Mouse (Mus musculus): Measurements from ENCODE around the gene Trim69. TPM values are rescaled to one million over a fixed set of nuclear protein-coding genes. Genes with fewer than 3 reads are reported as not detected.
"Not testable (repeated sequence)": the region's sequence is repeated elsewhere in the genome, so short reads cannot be mapped to it uniquely, and the experiment has no call there.

The Trim69 gene
- total and polyA plus RNA-seq, 2 experiments from 2014 or later = not detected

- DNase-seq (no peak), ATAC-seq (no peak)
- no peak for TF ChIP-seq CTCF (IDR thresholded peaks at IDR 0.05; ENCODE audit: low read depth)
- no peaks in the 10 kb centered on the region for H3K36me3 ChIP-seq (ENCODE audit: insufficient read depth)
- no peak overlapping the region for H3K4me2 ChIP-seq (ENCODE audit: low read depth)
- no peaks in the 10 kb centered on the region for H3K4me1 ChIP-seq (ENCODE audit: insufficient read depth)
- no peak overlapping the region for H3K4me3 ChIP-seq (ENCODE audit: low read depth, low read length)
- no peak overlapping the region for H3K27ac ChIP-seq (ENCODE audit: low read depth, low read length)
- no peaks in the 10 kb centered on the region for H3K9me3 ChIP-seq (ENCODE audit: low read length)
- H3K9ac ChIP-seq = no peak overlapping the region
- H3K27me3 ChIP-seq (ENCODE audit: insufficient read depth, low read length) = no peaks in the 10 kb centered on the region
- 55% methylated on average over 3 of the region's 3 CpGs for WGBS
Measured at GRCm38 (mm10) chr2:122210534-122211228, 50.2 kb downstream of the Trim69 start.

GRCm38 (mm10) chr2:122217075-122217474, 56.6 kb downstream of the Trim69 start:
- H3K4me1 ChIP-seq (ENCODE audit: insufficient read depth); ATAC-seq; H3K4me2 ChIP-seq (ENCODE audit: low read depth); H3K4me3 ChIP-seq (ENCODE audit: low read depth, low read length); DNase-seq; H3K27ac ChIP-seq (ENCODE audit: low read depth, low read length); H3K9me3 ChIP-seq (ENCODE audit: low read length); H3K27me3 ChIP-seq (ENCODE audit: insufficient read depth, low read length); H3K9ac ChIP-seq; H3K36me3 ChIP-seq (ENCODE audit: insufficient read depth): not testable (repeated sequence)
- WGBS = 99% methylated on average over 4 of the region's 4 CpGs

- Histone ChIP-seq H3K9ac (no peak overlapping the region), H3K36me3 (ENCODE audit: insufficient read depth) (no peaks in the 10 kb centered on the region), H3K9me3 (ENCODE audit: low read length) (no peaks in the 10 kb centered on the region), H3K27me3 (ENCODE audit: insufficient read depth, low read length) (no peaks in the 10 kb centered on the region), H3K4me1 (ENCODE audit: insufficient read depth) (no peaks in the 10 kb centered on the region), H3K4me2 (ENCODE audit: low read depth) (no peak overlapping the region), H3K4me3 (ENCODE audit: low read depth, low read length) (no peak overlapping the region), H3K27ac (ENCODE audit: low read depth, low read length) (no peak overlapping the region)
- WGBS = 55% methylated on average over 2 of the region's 2 CpGs
- no peak for DNase-seq
- no peak for TF ChIP-seq CTCF (IDR thresholded peaks at IDR 0.05; ENCODE audit: low read depth)
- ATAC-seq = no peak
Measured at GRCm38 (mm10) chr2:122218234-122218633, 57.7 kb downstream of the Trim69 start.

GRCm38 (mm10) chr2:122221378-122221777, 60.9 kb downstream of the Trim69 start:
- H3K4me2 ChIP-seq (ENCODE audit: low read depth) = no peak overlapping the region
- H3K9ac ChIP-seq = no peak overlapping the region
- no peak overlapping the region for H3K27ac ChIP-seq (ENCODE audit: low read depth, low read length)
- no peaks in the 10 kb centered on the region for H3K4me1 ChIP-seq (ENCODE audit: insufficient read depth)
- 85% methylated on average over 4 of the region's 4 CpGs for WGBS
- H3K36me3 ChIP-seq (ENCODE audit: insufficient read depth) = no peaks in the 10 kb centered on the region
- no peaks in the 10 kb centered on the region for H3K9me3 ChIP-seq (ENCODE audit: low read length)
- DNase-seq (no peak), ATAC-seq (no peak)
- no peaks in the 10 kb centered on the region for H3K27me3 ChIP-seq (ENCODE audit: insufficient read depth, low read length)
- H3K4me3 ChIP-seq (ENCODE audit: low read depth, low read length) = no peak overlapping the region
- no peak for TF ChIP-seq CTCF (IDR thresholded peaks at IDR 0.05; ENCODE audit: low read depth)

GRCm38 (mm10) chr2:122221798-122222197, 61.3 kb downstream of the Trim69 start:
- Histone ChIP-seq H3K4me3 (ENCODE audit: low read depth, low read length) (no peak overlapping the region), H3K27me3 (ENCODE audit: insufficient read depth, low read length) (no peaks in the 10 kb centered on the region), H3K4me2 (ENCODE audit: low read depth) (no peak overlapping the region), H3K9ac (no peak overlapping the region), H3K27ac (ENCODE audit: low read depth, low read length) (no peak overlapping the region), H3K36me3 (ENCODE audit: insufficient read depth) (no peaks in the 10 kb centered on the region), H3K4me1 (ENCODE audit: insufficient read depth) (no peaks in the 10 kb centered on the region), H3K9me3 (ENCODE audit: low read length) (no peaks in the 10 kb centered on the region)
- no peak for TF ChIP-seq CTCF (IDR thresholded peaks at IDR 0.05; ENCODE audit: low read depth)
- no peak for DNase-seq
- ATAC-seq = no peak
- WGBS = 63% methylated on average over 5 of the region's 5 CpGs

- H3K27me3 ChIP-seq (ENCODE audit: insufficient read depth, low read length) = no peaks in the 10 kb centered on the region
- WGBS = 92% methylated on average over 5 of the region's 5 CpGs
- no peak for DNase-seq
- no peak overlapping the region for H3K4me3 ChIP-seq (ENCODE audit: low read depth, low read length)
- H3K4me1 ChIP-seq (ENCODE audit: insufficient read depth) = no peaks in the 10 kb centered on the region
- no peak for ATAC-seq
- no peak overlapping the region for H3K9ac ChIP-seq
- no peak overlapping the region for H3K4me2 ChIP-seq (ENCODE audit: low read depth)
- no peak for TF ChIP-seq CTCF (IDR thresholded peaks at IDR 0.05; ENCODE audit: low read depth)
- no peaks in the 10 kb centered on the region for H3K36me3 ChIP-seq (ENCODE audit: insufficient read depth)
- H3K9me3 ChIP-seq (ENCODE audit: low read length) = no peaks in the 10 kb centered on the region
- no peak overlapping the region for H3K27ac ChIP-seq (ENCODE audit: low read depth, low read length)
Measured at GRCm38 (mm10) chr2:122222272-122222671, 61.8 kb downstream of the Trim69 start.

GRCm38 (mm10) chr2:122223654-122224053, 63.2 kb downstream of the Trim69 start:
- Histone ChIP-seq H3K4me3 (ENCODE audit: low read depth, low read length) (no peak overlapping the region), H3K27ac (ENCODE audit: low read depth, low read length) (no peak overlapping the region), H3K27me3 (ENCODE audit: insufficient read depth, low read length) (no peaks in the 10 kb centered on the region), H3K4me2 (ENCODE audit: low read depth) (no peak overlapping the region), H3K36me3 (ENCODE audit: insufficient read depth) (no peaks in the 10 kb centered on the region), H3K9ac (no peak overlapping the region), H3K9me3 (ENCODE audit: low read length) (no peaks in the 10 kb centered on the region), H3K4me1 (ENCODE audit: insufficient read depth) (no peaks in the 10 kb centered on the region)
- TF ChIP-seq CTCF (IDR thresholded peaks at IDR 0.05; ENCODE audit: low read depth) = no peak
- ATAC-seq (no peak), DNase-seq (no peak)

Other genes with a start within 250 kb of the Trim69 start
- gene Ctdspl2, start 204.7 kb upstream of the Trim69 start, total RNA-seq (2014; rRNA removed) = 58.2 and 61.6 TPM in 2 replicates
- gene Ctdspl2, start 204.7 kb upstream of the Trim69 start, polyA plus RNA-seq (2015; fragmentation: Nextera tagmentation; extraction: Ambion mirVana) = 23.5 and 30.7 TPM in 2 replicates
- 0.81 TPM in 1 of 2 replicates, not detected in the other for gene Mageb3, start 204.6 kb upstream of the Trim69 start, total RNA-seq (2014; rRNA removed)
- gene Mageb3, start 204.6 kb upstream of the Trim69 start, polyA plus RNA-seq (2015; fragmentation: Nextera tagmentation; extraction: Ambion mirVana) = 0.08 and 0.29 TPM in 2 replicates
- 18.6 and 23.2 TPM in 2 replicates for gene Eif3j1, start 132.2 kb upstream of the Trim69 start, total RNA-seq (2014; rRNA removed)
- 9.1 and 9.7 TPM in 2 replicates for gene Eif3j1, start 132.2 kb upstream of the Trim69 start, polyA plus RNA-seq (2015; fragmentation: Nextera tagmentation; extraction: Ambion mirVana)
- 18.3 and 22.7 TPM in 2 replicates for gene Spg11, start 42.3 kb upstream of the Trim69 start, total RNA-seq (2014; rRNA removed)
- 2.7 and 4.5 TPM in 2 replicates for gene Spg11, start 42.3 kb upstream of the Trim69 start, polyA plus RNA-seq (2015; fragmentation: Nextera tagmentation; extraction: Ambion mirVana)
- 46.6 and 90.7 TPM in 2 replicates for gene B2m, start 13.0 kb upstream of the Trim69 start, total RNA-seq (2014; rRNA removed)
- 152 and 178 TPM in 2 replicates for gene B2m, start 13.0 kb upstream of the Trim69 start, polyA plus RNA-seq (2015; fragmentation: Nextera tagmentation; extraction: Ambion mirVana)
- gene Patl2, start 25.5 kb downstream of the Trim69 start, total RNA-seq (2014; rRNA removed) = not detected in 2 replicates
- gene Patl2, start 25.5 kb downstream of the Trim69 start, polyA plus RNA-seq (2015; fragmentation: Nextera tagmentation; extraction: Ambion mirVana) = not detected in 2 replicates
- not detected in 2 replicates for gene Terb2, start 25.6 kb downstream of the Trim69 start, total RNA-seq (2014; rRNA removed)
- not detected in 2 replicates for gene Terb2, start 25.6 kb downstream of the Trim69 start, polyA plus RNA-seq (2015; fragmentation: Nextera tagmentation; extraction: Ambion mirVana)
- 19.7 and 27.4 TPM in 2 replicates for gene Sord, start 74.0 kb downstream of the Trim69 start, total RNA-seq (2014; rRNA removed)
- gene Sord, start 74.0 kb downstream of the Trim69 start, polyA plus RNA-seq (2015; fragmentation: Nextera tagmentation; extraction: Ambion mirVana) = 17.7 and 21.2 TPM in 2 replicates
- 0.08 and 0.14 TPM in 2 replicates for gene Duox2, start 137.7 kb downstream of the Trim69 start, total RNA-seq (2014; rRNA removed)
- 0.05 TPM in 1 of 2 replicates, not detected in the other for gene Duox2, start 137.7 kb downstream of the Trim69 start, polyA plus RNA-seq (2015; fragmentation: Nextera tagmentation; extraction: Ambion mirVana)
- 0.69 TPM in 1 of 2 replicates, not detected in the other for gene Duoxa2, start 138.2 kb downstream of the Trim69 start, total RNA-seq (2014; rRNA removed)
- gene Duoxa2, start 138.2 kb downstream of the Trim69 start, polyA plus RNA-seq (2015; fragmentation: Nextera tagmentation; extraction: Ambion mirVana) = 0.31 and 0.46 TPM in 2 replicates
- gene Duoxa1, start 153.0 kb downstream of the Trim69 start, total RNA-seq (2014; rRNA removed) = 0.10 and 0.23 TPM in 2 replicates
- 0.25 and 0.46 TPM in 2 replicates for gene Duoxa1, start 153.0 kb downstream of the Trim69 start, polyA plus RNA-seq (2015; fragmentation: Nextera tagmentation; extraction: Ambion mirVana)
- gene Duox1, start 155.0 kb downstream of the Trim69 start, total RNA-seq (2014; rRNA removed) = not detected in 2 replicates
- 0.06 and 0.08 TPM in 2 replicates for gene Duox1, start 155.0 kb downstream of the Trim69 start, polyA plus RNA-seq (2015; fragmentation: Nextera tagmentation; extraction: Ambion mirVana)
- 69.3 and 70.7 TPM in 2 replicates for gene Shf, start 208.5 kb downstream of the Trim69 start, total RNA-seq (2014; rRNA removed)
- gene Shf, start 208.5 kb downstream of the Trim69 start, polyA plus RNA-seq (2015; fragmentation: Nextera tagmentation; extraction: Ambion mirVana) = 6.7 and 7.7 TPM in 2 replicates